Comparison of ENCODE assay signal across 13 mouse cellular contexts in genomic region chr1:187604691-187605310, GRCm38 (mm10). TPM values are rescaled to one million over a fixed set of nuclear protein-coding genes. Genes with fewer than 3 reads are reported as not detected.
DNase-seq lines count a peak whose midpoint lies in the region; ATAC-seq lines count a peak whose summit lies in the region.
"Had no signal": no experiment of that assay in that cellular context is flagged by ENCODE, and none has a peak within 500 bp of the region (broad histone marks: within the 10 kb centered on the region; RNA-seq: fewer than 3 reads in every experiment).

No protein-coding gene starts in this region.

- no peak for ATAC-seq in liver, embryonic 11.5 days (replicated peaks; ENCODE audit: low FRiP score)
- no peak for ATAC-seq in liver, embryonic 12.5 days
- ATAC-seq in forebrain, embryonic 12.5 days (ENCODE audit: low FRiP score) = no peak
- no peak for ATAC-seq in limb, embryonic 12.5 days (ENCODE audit: insufficient number of reproducible peaks, insufficient read depth, low FRiP score, low TSS enrichment, low read depth)
- no peak for ATAC-seq in stomach, embryonic 14.5 days (ENCODE audit: insufficient number of reproducible peaks, insufficient read depth, low FRiP score, low read depth)
- ATAC-seq in frontal cortex, adult (ENCODE audit: low TSS enrichment) = no peak
- ATAC-seq: inflammation-experienced regulatory T-cells, adult 6 months; Patski had no signal

- H3K4me3 ChIP-seq in liver, embryonic 11.5 days (ENCODE audit: low read depth, low read length) = no peak overlapping the region
- H3K4me3 ChIP-seq in liver, embryonic 12.5 days = no peak overlapping the region
- H3K4me3 ChIP-seq in forebrain, embryonic 12.5 days (replicated peaks) = peak overlapping the region; percentile 18
- peak overlapping the region; percentile 26 for H3K4me3 ChIP-seq in limb, embryonic 12.5 days (replicated peaks)
- 0 out of 2 replicates have a peak overlapping the region, but pooled peaks have one; percentile 4 for H3K4me3 ChIP-seq in stomach, embryonic 14.5 days (ENCODE audit: low read depth, low read length)

- no peaks in the 10 kb centered on the region for H3K4me1 ChIP-seq in liver, embryonic 11.5 days (replicated peaks; ENCODE audit: control insufficient read depth, insufficient read depth, low read length)
- H3K4me1 ChIP-seq in liver, embryonic 12.5 days = peaks cover 4% of the 10 kb centered on the region; the same call in 1 of the 2 replicates
- peaks cover 58% of the 10 kb centered on the region for H3K4me1 ChIP-seq in forebrain, embryonic 12.5 days
- peaks cover 56% of the 10 kb centered on the region for H3K4me1 ChIP-seq in limb, embryonic 12.5 days (replicated peaks)
- H3K4me1 ChIP-seq in stomach, embryonic 14.5 days (ENCODE audit: control insufficient read depth, insufficient read depth, low read length) = peaks cover 7% of the 10 kb centered on the region; the same call in 1 of the 2 replicates

- no peak overlapping the region for H3K9ac ChIP-seq in liver, embryonic 11.5 days (ENCODE audit: low read depth, low read length)
- no peak overlapping the region for H3K9ac ChIP-seq in liver, embryonic 12.5 days
- H3K9ac ChIP-seq in forebrain, embryonic 12.5 days = no peak overlapping the region
- H3K9ac ChIP-seq in limb, embryonic 12.5 days (replicated peaks) = no peak overlapping the region
- no peak overlapping the region for H3K9ac ChIP-seq in stomach, embryonic 14.5 days (replicated peaks; ENCODE audit: low read depth, low read length)

- H3K36me3 ChIP-seq in liver, embryonic 11.5 days (ENCODE audit: control insufficient read depth, insufficient read depth, low read length) = no peaks in the 10 kb centered on the region
- no peaks in the 10 kb centered on the region for H3K36me3 ChIP-seq in liver, embryonic 12.5 days
- H3K36me3 ChIP-seq in forebrain, embryonic 12.5 days (replicated peaks) = no peaks in the 10 kb centered on the region
- no peaks in the 10 kb centered on the region for H3K36me3 ChIP-seq in limb, embryonic 12.5 days
- H3K36me3 ChIP-seq in stomach, embryonic 14.5 days (ENCODE audit: control insufficient read depth, insufficient read depth, low read length) = no peaks in the 10 kb centered on the region

- H3K9me3 ChIP-seq in liver, embryonic 11.5 days (ENCODE audit: control insufficient read depth, low read length) = no peaks in the 10 kb centered on the region
- 0 out of 2 replicates have a peak, but pooled peaks cover 6% of the 10 kb centered on the region for H3K9me3 ChIP-seq in liver, embryonic 12.5 days (replicated peaks)
- no peaks in the 10 kb centered on the region for H3K9me3 ChIP-seq in forebrain, embryonic 12.5 days
- H3K9me3 ChIP-seq in limb, embryonic 12.5 days = 0 out of 2 replicates have a peak, but pooled peaks cover 6% of the 10 kb centered on the region
- peaks cover 5% of the 10 kb centered on the region; the same call in 1 of the 2 replicates for H3K9me3 ChIP-seq in stomach, embryonic 14.5 days (ENCODE audit: control insufficient read depth, low read depth, low read length)

- DNase-seq in liver, embryonic 11.5 days (ENCODE audit: low spot score) = peak; percentile 31
- no peak for DNase-seq in ovary, postnatal 36 days (ENCODE audit: low spot score)
- no peak for DNase-seq in frontal cortex, adult 2 months (ENCODE audit: extremely low spot score in 1 of 2, low spot score in 1 of 2)
- DNase-seq: cerebellum, adult 9-10 months; lung, postnatal 4 days; right cerebral cortex, postnatal 14 days had no signal

- H3K27me3 ChIP-seq in liver, embryonic 11.5 days (replicated peaks; ENCODE audit: control insufficient read depth, insufficient read depth, low read length) = peaks cover 67% of the 10 kb centered on the region
- H3K27me3 ChIP-seq in liver, embryonic 12.5 days (replicated peaks) = peaks cover 70% of the 10 kb centered on the region
- H3K27me3 ChIP-seq in forebrain, embryonic 12.5 days = peaks cover 75% of the 10 kb centered on the region
- H3K27me3 ChIP-seq in limb, embryonic 12.5 days = peaks cover 71% of the 10 kb centered on the region
- H3K27me3 ChIP-seq in stomach, embryonic 14.5 days (ENCODE audit: control insufficient read depth, insufficient read depth, low read length) = peaks cover 32% of the 10 kb centered on the region
- H3K27me3 ChIP-seq: Patski had no signal

- WGBS in liver, embryonic 11.5 days = 6% methylated on average over 24 of the region's 24 CpGs
- 6% methylated on average over 24 of the region's 24 CpGs for WGBS in liver, embryonic 12.5 days (ENCODE audit: insufficient replicate concordance)
- WGBS in forebrain, embryonic 12.5 days = 2% methylated on average over 24 of the region's 24 CpGs
- WGBS in limb, embryonic 12.5 days = 3% methylated on average over 24 of the region's 24 CpGs
- WGBS in stomach, embryonic 14.5 days = 18% methylated on average over 24 of the region's 24 CpGs

- no peak overlapping the region for H3K27ac ChIP-seq in liver, embryonic 11.5 days (ENCODE audit: low read depth, low read length)
- H3K27ac ChIP-seq in liver, embryonic 12.5 days = no peak overlapping the region
- H3K27ac ChIP-seq in forebrain, embryonic 12.5 days = no peak overlapping the region
- H3K27ac ChIP-seq in limb, embryonic 12.5 days = no peak overlapping the region
- H3K27ac ChIP-seq in stomach, embryonic 14.5 days (ENCODE audit: low read length) = no peak overlapping the region

- H3K4me2 ChIP-seq in liver, embryonic 11.5 days = 0 out of 2 replicates have a peak overlapping the region, but pooled peaks have one; percentile 17
- no peak overlapping the region; the same call in 1 of the 2 replicates for H3K4me2 ChIP-seq in liver, embryonic 12.5 days
- H3K4me2 ChIP-seq in forebrain, embryonic 12.5 days = peak overlapping the region; percentile 42
- peak overlapping the region; percentile 52 for H3K4me2 ChIP-seq in limb, embryonic 12.5 days
- H3K4me2 ChIP-seq in stomach, embryonic 14.5 days (replicated peaks; ENCODE audit: low read depth, low read length) = peak overlapping the region; percentile 30

RNA-seq across cellular contexts. Expression of gene Esrrg, which starts 3.8 kb away (rescaled TPM):
- polyA plus RNA-seq in liver, embryonic 11.5 days (2014; fragmentation: Nextera tagmentation; extraction: Ambion mirVana) = 0.55 and 0.95 TPM in 2 replicates
- 0.07 and 0.25 TPM in 2 replicates for polyA plus RNA-seq in liver, embryonic 12.5 days (2016; fragmentation: Nextera tagmentation; extraction: Ambion mirVana)
- 8.1 and 9.1 TPM in 2 replicates for polyA plus RNA-seq in forebrain, embryonic 12.5 days (2016; fragmentation: Nextera tagmentation; extraction: Ambion mirVana)
- 1.6 and 1.9 TPM in 2 replicates for polyA plus RNA-seq in limb, embryonic 12.5 days (2016; fragmentation: Nextera tagmentation; extraction: Ambion mirVana)
- polyA plus RNA-seq in stomach, embryonic 14.5 days (2014; fragmentation: Nextera tagmentation; extraction: Ambion mirVana) = 12.5 and 13.4 TPM in 2 replicates
- 13.1 and 13.9 TPM in 2 replicates for polyA plus RNA-seq in frontal cortex, adult 2 months (2012; rRNA removed)
- polyA plus RNA-seq: inflammation-experienced regulatory T-cells, adult 6 months had no signal

Comparison
In these comparisons a context has a peak if more than half of its experiments do, and no peak if none do; other contexts are left out.
1. H3K4me3 ChIP-seq: peak in forebrain, embryonic 12.5 days (single experiment), limb, embryonic 12.5 days (single experiment) and stomach, embryonic 14.5 days (single experiment); none in liver, embryonic 11.5 days (single experiment) and liver, embryonic 12.5 days (single experiment).